Mouse (Mus musculus): ENCODE measurements around the gene Gsto1. TPM values are rescaled to one million over a fixed set of nuclear protein-coding genes. Genes with fewer than 3 reads are reported as not detected.

Gsto1 gene
- total RNA-seq, 1 experiment, result 60.7 TPM

DNA sequence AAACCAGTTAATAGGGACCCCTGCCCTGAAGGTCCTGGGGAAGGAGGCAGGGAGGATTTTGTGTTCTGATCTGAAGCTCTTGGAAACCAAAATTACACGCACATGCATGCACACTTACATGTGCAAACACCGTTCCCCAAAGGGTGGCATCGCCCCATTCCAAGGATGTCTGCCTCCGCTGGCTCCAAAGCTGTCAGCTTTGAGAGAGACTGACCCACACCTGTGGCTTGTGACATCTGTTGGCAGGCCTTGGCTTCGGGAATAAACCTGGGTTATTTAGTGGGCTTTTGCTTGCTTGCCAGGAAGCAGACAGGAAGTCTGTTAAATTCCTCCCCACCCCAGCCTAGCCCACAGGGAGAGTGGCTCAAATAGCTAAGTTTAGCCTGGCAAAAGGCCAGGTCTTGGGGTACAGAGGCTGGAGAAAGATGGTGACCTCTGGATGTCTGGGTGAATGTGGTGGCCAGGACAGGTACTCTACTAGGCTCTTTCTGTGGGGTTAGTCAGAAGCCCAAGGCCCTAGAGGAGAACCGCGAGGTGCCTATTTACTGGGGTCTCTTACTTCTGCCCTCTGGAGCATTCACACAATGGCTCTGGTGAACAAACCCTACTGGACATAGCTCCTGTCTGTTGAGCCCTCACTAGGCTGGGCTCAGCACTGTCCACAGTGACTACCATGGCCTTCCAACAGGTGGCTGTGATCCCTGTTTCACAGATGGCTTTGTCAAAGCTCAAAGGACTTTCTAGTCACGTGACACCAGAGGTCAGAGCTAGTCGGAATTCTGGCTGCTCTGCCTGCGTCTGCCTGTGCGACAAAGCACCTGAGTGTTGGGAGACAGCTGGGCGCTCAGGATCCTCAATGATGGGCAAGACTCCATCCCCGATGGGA lies 47.8 kb downstream of the Gsto1 start:
- TF ChIP-seq CHD2 (IDR thresholded peaks at IDR 0.05; ENCODE audit: low read depth, low read length) (no peak), HCFC1 (IDR thresholded peaks at IDR 0.05; ENCODE audit: borderline replicate concordance, insufficient read depth, low read length) (no peak)
- in situ Hi-C loops (cut with MboI; ENCODE audit: low sequenced_read_pairs in 2 of 2, unreplicated experiment in 2 of 2), result no loop called here
- no peak overlapping the region for H3K9ac ChIP-seq (ENCODE audit: insufficient read depth, low read depth, low read length, poor library complexity, severe bottlenecking)
- H3K36me3 ChIP-seq (ENCODE audit: control insufficient read depth, insufficient read depth, low read length, poor library complexity, severe bottlenecking), result no peaks in the 10 kb centered on the region
- H3K4me1 ChIP-seq (ENCODE audit: control insufficient read depth in 2 of 2, insufficient read depth in 2 of 2, low read length in 2 of 2, poor library complexity in 1 of 2), result peaks cover 0 to 2% of the 10 kb centered on the region in 2 experiments; a peak in 1 of 4 replicates
- no peak overlapping the region for H3K4me3 ChIP-seq (ENCODE audit: insufficient read depth in 1 of 2, low read depth in 1 of 2, low read length in 2 of 2, poor library complexity in 1 of 2, severe bottlenecking in 1 of 2)
- no peak overlapping the region for H3K27ac ChIP-seq (ENCODE audit: insufficient read depth, low read depth, low read length, poor library complexity, severe bottlenecking)
- H3K9me3 ChIP-seq (ENCODE audit: control insufficient read depth, insufficient read depth, low read depth, low read length), result no peaks in the 10 kb centered on the region
- no peak for DNase-seq (ENCODE audit: low read depth, low spot score)

DNA sequence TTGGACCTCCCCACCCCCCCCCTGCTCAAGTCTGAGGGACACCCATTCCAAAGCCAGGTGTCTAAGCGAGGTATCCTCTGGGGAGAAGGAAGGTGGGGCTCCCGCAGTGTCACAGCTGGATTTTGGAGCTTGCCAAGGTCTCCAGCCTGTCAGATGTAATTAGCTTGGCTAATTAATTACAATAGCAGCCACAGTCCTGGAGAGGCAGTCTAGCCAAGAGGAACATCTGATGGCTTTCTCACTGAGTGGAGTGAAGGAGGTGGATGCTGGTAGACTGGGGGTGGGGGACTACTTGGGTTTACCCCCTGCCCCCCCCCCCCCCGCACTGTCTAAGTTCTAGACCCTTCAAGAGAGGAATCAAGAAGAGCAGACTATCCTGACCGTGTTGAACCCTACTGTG lies 48.9 kb downstream of the Gsto1 start:
- Histone ChIP-seq H3K9ac (ENCODE audit: insufficient read depth, low read depth, low read length, poor library complexity, severe bottlenecking) (no peak overlapping the region), H3K36me3 (ENCODE audit: control insufficient read depth, insufficient read depth, low read length, poor library complexity, severe bottlenecking) (no peaks in the 10 kb centered on the region), H3K9me3 (ENCODE audit: control insufficient read depth, insufficient read depth, low read depth, low read length) (no peaks in the 10 kb centered on the region), H3K4me1 (ENCODE audit: control insufficient read depth in 2 of 2, insufficient read depth in 2 of 2, low read length in 2 of 2, poor library complexity in 1 of 2) (peaks cover 2 to 5% of the 10 kb centered on the region in 2 experiments; a peak in 2 of 4 replicates), H3K4me3 (ENCODE audit: insufficient read depth in 1 of 2, low read depth in 1 of 2, low read length in 2 of 2, poor library complexity in 1 of 2, severe bottlenecking in 1 of 2) (no peak overlapping the region), H3K27ac (ENCODE audit: insufficient read depth, low read depth, low read length, poor library complexity, severe bottlenecking) (no peak overlapping the region)
- DNase-seq (ENCODE audit: low read depth, low spot score), result no peak
- TF ChIP-seq HCFC1 (IDR thresholded peaks at IDR 0.05; ENCODE audit: borderline replicate concordance, insufficient read depth, low read length) (no peak), CHD2 (IDR thresholded peaks at IDR 0.05; ENCODE audit: low read depth, low read length) (no peak), ZNF384 (IDR thresholded peaks at IDR 0.05; ENCODE audit: low read depth, low read length) (no peak), ZC3H11A (IDR thresholded peaks at IDR 0.05; ENCODE audit: borderline replicate concordance, low read depth, low read length) (no peak), MAFK (IDR thresholded peaks at IDR 0.05; ENCODE audit: insufficient read depth, low read depth, low read length) (no peak)
- in situ Hi-C loops (cut with MboI; ENCODE audit: low sequenced_read_pairs in 2 of 2, unreplicated experiment in 2 of 2), result no loop called here

DNA sequence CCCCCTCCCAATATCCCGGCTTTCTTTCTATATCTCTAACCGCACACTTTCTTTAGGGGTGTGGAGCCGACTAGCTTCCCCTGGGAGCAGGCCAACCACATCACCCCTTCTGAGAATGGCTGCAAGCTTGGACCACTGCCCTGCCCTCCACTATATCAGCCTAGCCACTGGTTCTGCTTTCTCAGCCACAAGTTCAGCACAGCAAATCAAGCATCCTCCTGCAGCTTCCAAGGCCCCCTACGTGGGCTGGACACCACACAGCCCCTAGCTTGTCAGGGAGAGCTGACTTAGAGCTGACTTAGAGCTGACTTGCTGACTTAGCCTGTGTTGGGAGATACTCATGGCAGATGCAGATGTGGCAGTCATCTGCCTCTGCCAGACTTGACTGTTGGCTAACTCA lies 50.3 kb downstream of the Gsto1 start:
- in situ Hi-C loops (cut with MboI; ENCODE audit: low sequenced_read_pairs in 2 of 2, unreplicated experiment in 2 of 2), result no loop called here
- H3K4me3 ChIP-seq (ENCODE audit: insufficient read depth in 1 of 2, low read depth in 1 of 2, low read length in 2 of 2, poor library complexity in 1 of 2, severe bottlenecking in 1 of 2), result no peak overlapping the region
- H3K27ac ChIP-seq (ENCODE audit: insufficient read depth, low read depth, low read length, poor library complexity, severe bottlenecking), result no peak overlapping the region
- DNase-seq (ENCODE audit: low read depth, low spot score), result no peak
- H3K36me3 ChIP-seq (ENCODE audit: control insufficient read depth, insufficient read depth, low read length, poor library complexity, severe bottlenecking), result no peaks in the 10 kb centered on the region
- H3K9me3 ChIP-seq (ENCODE audit: control insufficient read depth, insufficient read depth, low read depth, low read length), result no peaks in the 10 kb centered on the region
- TF ChIP-seq HCFC1 (IDR thresholded peaks at IDR 0.05; ENCODE audit: borderline replicate concordance, insufficient read depth, low read length), result no peak
- no peak for TF ChIP-seq ZNF384 (IDR thresholded peaks at IDR 0.05; ENCODE audit: low read depth, low read length)
- TF ChIP-seq ZC3H11A (IDR thresholded peaks at IDR 0.05; ENCODE audit: borderline replicate concordance, low read depth, low read length), result no peak
- no peak for TF ChIP-seq CHD2 (IDR thresholded peaks at IDR 0.05; ENCODE audit: low read depth, low read length)
- TF ChIP-seq MAFK (IDR thresholded peaks at IDR 0.05; ENCODE audit: insufficient read depth, low read depth, low read length), result no peak
- H3K4me1 ChIP-seq (ENCODE audit: control insufficient read depth in 2 of 2, insufficient read depth in 2 of 2, low read length in 2 of 2, poor library complexity in 1 of 2), result peaks cover 2 to 11% of the 10 kb centered on the region in 2 experiments; a peak in 2 of 4 replicates
- no peak overlapping the region for H3K9ac ChIP-seq (ENCODE audit: insufficient read depth, low read depth, low read length, poor library complexity, severe bottlenecking)

DNA sequence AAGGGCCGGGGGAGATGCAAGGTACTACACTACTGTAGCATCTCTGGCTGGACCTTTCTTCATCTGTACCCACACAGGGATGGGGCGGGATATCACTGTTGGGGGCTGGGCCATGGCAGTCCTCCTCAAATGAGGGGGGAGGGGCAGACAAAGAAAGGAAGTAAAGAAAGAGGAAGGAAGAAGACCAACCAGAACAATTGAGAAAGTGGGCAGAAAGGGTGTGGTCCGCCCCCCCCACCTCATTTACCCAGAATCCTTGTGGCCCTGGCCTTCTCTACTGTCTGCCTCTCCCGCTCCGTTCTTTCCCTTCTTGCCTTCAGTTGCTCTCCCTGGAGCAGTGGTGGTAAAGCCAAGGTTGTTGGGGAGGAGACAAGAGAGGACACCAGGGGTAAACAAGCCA lies 50.8 kb downstream of the Gsto1 start:
- H3K27ac ChIP-seq (ENCODE audit: insufficient read depth, low read depth, low read length, poor library complexity, severe bottlenecking), result no peak overlapping the region
- TF ChIP-seq ZC3H11A (IDR thresholded peaks at IDR 0.05; ENCODE audit: borderline replicate concordance, low read depth, low read length) (no peak), CHD2 (IDR thresholded peaks at IDR 0.05; ENCODE audit: low read depth, low read length) (no peak), ZNF384 (IDR thresholded peaks at IDR 0.05; ENCODE audit: low read depth, low read length) (no peak), MAFK (IDR thresholded peaks at IDR 0.05; ENCODE audit: insufficient read depth, low read depth, low read length) (no peak), HCFC1 (IDR thresholded peaks at IDR 0.05; ENCODE audit: borderline replicate concordance, insufficient read depth, low read length) (no peak)
- H3K4me1 ChIP-seq (ENCODE audit: control insufficient read depth in 2 of 2, insufficient read depth in 2 of 2, low read length in 2 of 2, poor library complexity in 1 of 2), result peaks cover 2 to 12% of the 10 kb centered on the region in 2 experiments; a peak in 2 of 4 replicates
- no peak overlapping the region for H3K9ac ChIP-seq (ENCODE audit: insufficient read depth, low read depth, low read length, poor library complexity, severe bottlenecking)
- no peaks in the 10 kb centered on the region for H3K9me3 ChIP-seq (ENCODE audit: control insufficient read depth, insufficient read depth, low read depth, low read length)
- H3K36me3 ChIP-seq (ENCODE audit: control insufficient read depth, insufficient read depth, low read length, poor library complexity, severe bottlenecking), result no peaks in the 10 kb centered on the region
- no peak overlapping the region for H3K4me3 ChIP-seq (ENCODE audit: insufficient read depth in 1 of 2, low read depth in 1 of 2, low read length in 2 of 2, poor library complexity in 1 of 2, severe bottlenecking in 1 of 2)
- no peak for DNase-seq (ENCODE audit: low read depth, low spot score)
- in situ Hi-C loops (cut with MboI; ENCODE audit: low sequenced_read_pairs in 2 of 2, unreplicated experiment in 2 of 2), result no loop called here

Measured in ES-E14 (cell line).